Mouse (Mus musculus): ENCODE results near the gene Nptx1.

The Nptx1 gene

GRCm38 (mm10) chr11:119547183-119547921, at the start of gene Nptx1:
Gene Nptx1, minus strand, starts transcription at chr11:119547753.
- no peak for DNase-seq (ENCODE audit: low spot score in 2 of 2)

- DNase-seq (ENCODE audit: low spot score in 2 of 2), result no peak
These were observed 46.4 kb upstream of the Nptx1 start for GRCm38 (mm10) chr11:119593966-119594365.

GRCm38 (mm10) chr11:119589242-119589641, 41.7 kb upstream of the Nptx1 start:
- peak; percentile 28 to 45 for DNase-seq (ENCODE audit: low spot score in 2 of 2)

- no peak for DNase-seq (ENCODE audit: low spot score in 2 of 2)
These were observed 39.6 kb upstream of the Nptx1 start for GRCm38 (mm10) chr11:119587112-119587511.

GRCm38 (mm10) chr11:119586511-119586910, 39.0 kb upstream of the Nptx1 start:
- DNase-seq (ENCODE audit: low spot score in 2 of 2), result no peak

- DNase-seq (ENCODE audit: low spot score in 2 of 2), result no peak
These were observed 30.2 kb upstream of the Nptx1 start for GRCm38 (mm10) chr11:119577721-119578120.

GRCm38 (mm10) chr11:119576855-119577254, 29.3 kb upstream of the Nptx1 start:
- DNase-seq (ENCODE audit: low spot score in 2 of 2), result no peak

GRCm38 (mm10) chr11:119572316-119573010, 24.9 kb upstream of the Nptx1 start:
- no peak for DNase-seq (ENCODE audit: low spot score in 2 of 2)

GRCm38 (mm10) chr11:119566188-119566587, 18.6 kb upstream of the Nptx1 start:
- no peak for DNase-seq (ENCODE audit: low spot score in 2 of 2)

- no peak for DNase-seq (ENCODE audit: low spot score in 2 of 2)
These were observed 18.1 kb upstream of the Nptx1 start for GRCm38 (mm10) chr11:119565684-119566083.

GRCm38 (mm10) chr11:119565021-119565420, 17.5 kb upstream of the Nptx1 start:
- no peak for DNase-seq (ENCODE audit: low spot score in 2 of 2)

- DNase-seq (ENCODE audit: low spot score in 2 of 2), result no peak
These were observed 16.8 kb upstream of the Nptx1 start for GRCm38 (mm10) chr11:119564383-119564782.

GRCm38 (mm10) chr11:119563166-119563565, 15.6 kb upstream of the Nptx1 start:
- no peak for DNase-seq (ENCODE audit: low spot score in 2 of 2)

- DNase-seq (ENCODE audit: low spot score in 2 of 2), result no peak
These were observed 14.7 kb upstream of the Nptx1 start for GRCm38 (mm10) chr11:119562286-119562685.

GRCm38 (mm10) chr11:119558870-119559610, 11.5 kb upstream of the Nptx1 start:
- no peak for DNase-seq (ENCODE audit: low spot score in 2 of 2)

- no peak for DNase-seq (ENCODE audit: low spot score in 2 of 2)
These were observed 10.7 kb upstream of the Nptx1 start for GRCm38 (mm10) chr11:119557940-119558869.

- DNase-seq (ENCODE audit: low spot score in 2 of 2), result no peak
These were observed 7.6 kb upstream of the Nptx1 start for GRCm38 (mm10) chr11:119555170-119555569.

- no peak for DNase-seq (ENCODE audit: low spot score in 2 of 2)
These were observed 7.2 kb upstream of the Nptx1 start for GRCm38 (mm10) chr11:119554706-119555105.

- DNase-seq (ENCODE audit: low spot score in 2 of 2), result no peak
These were observed 5.6 kb upstream of the Nptx1 start for GRCm38 (mm10) chr11:119552902-119553802.

GRCm38 (mm10) chr11:119552301-119552700, 4.7 kb upstream of the Nptx1 start:
- DNase-seq (ENCODE audit: low spot score in 2 of 2), result no peak
